Mouse (Mus musculus): Measurements from ENCODE around the gene Vat1l. TPM values are rescaled to one million over a fixed set of nuclear protein-coding genes. Genes with fewer than 3 reads are reported as not detected.

Vat1l gene
- polyA plus RNA-seq, 1 experiment from 2014 or later = 41.3 TPM

GRCm38 (mm10) chr8:114401679-114402078 lies 196.3 kb downstream of the Vat1l start:
- no peak overlapping the region for H3K27ac ChIP-seq (ENCODE audit: low read length)
- 67% methylated on average over 7 of the region's 7 CpGs for WGBS
- no peak overlapping the region for H3K9ac ChIP-seq (replicated peaks; ENCODE audit: low read depth, low read length)

DNA sequence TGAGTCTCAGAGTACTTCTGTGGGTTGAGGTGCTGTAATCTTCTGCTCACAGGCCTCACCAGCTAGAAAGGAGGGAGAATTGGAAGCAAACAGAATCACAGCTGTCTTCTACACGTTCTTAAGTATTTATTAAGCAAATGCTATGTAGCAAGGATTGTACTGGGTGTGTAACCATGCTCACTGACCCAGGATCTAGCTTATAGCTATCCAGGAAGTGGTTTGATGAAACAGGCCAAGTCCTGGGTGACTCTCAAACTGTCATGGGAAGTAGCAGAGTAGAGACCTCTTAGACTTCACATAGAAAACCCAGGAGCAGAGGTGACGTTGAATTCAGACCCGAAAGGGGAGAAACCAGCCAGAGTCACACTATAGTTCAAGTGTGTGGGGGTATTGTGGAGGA lies 206.0 kb downstream of the Vat1l start:
- Histone ChIP-seq H3K4me2 (ENCODE audit: low read length) (no peak overlapping the region), H3K27me3 (replicated peaks; ENCODE audit: control insufficient read depth, insufficient read depth, low read length) (no peaks in the 10 kb centered on the region), H3K9me3 (ENCODE audit: control insufficient read depth, low read length) (no peaks in the 10 kb centered on the region), H3K4me1 (replicated peaks; ENCODE audit: control insufficient read depth, insufficient read depth, low read length) (no peaks in the 10 kb centered on the region), H3K36me3 (ENCODE audit: control insufficient read depth, insufficient read depth) (no peaks in the 10 kb centered on the region), H3K27ac (ENCODE audit: low read length) (no peak overlapping the region), H3K4me3 (replicated peaks; ENCODE audit: low read length) (no peak overlapping the region), H3K9ac (replicated peaks; ENCODE audit: low read depth, low read length) (no peak overlapping the region)
- WGBS = 77% methylated on average over 3 of the region's 3 CpGs
- ATAC-seq = no peak

More at GRCm38 (mm10) chr8:114401679-114402078, 196.3 kb downstream of the Vat1l start:
- Histone ChIP-seq H3K27me3 (replicated peaks; ENCODE audit: control insufficient read depth, insufficient read depth, low read length) (no peaks in the 10 kb centered on the region), H3K4me1 (replicated peaks; ENCODE audit: control insufficient read depth, insufficient read depth, low read length) (no peaks in the 10 kb centered on the region), H3K4me2 (ENCODE audit: low read length) (no peak overlapping the region), H3K4me3 (replicated peaks; ENCODE audit: low read length) (no peak overlapping the region), H3K36me3 (ENCODE audit: control insufficient read depth, insufficient read depth) (no peaks in the 10 kb centered on the region), H3K9me3 (ENCODE audit: control insufficient read depth, low read length) (no peaks in the 10 kb centered on the region)
- ATAC-seq = no peak

DNA sequence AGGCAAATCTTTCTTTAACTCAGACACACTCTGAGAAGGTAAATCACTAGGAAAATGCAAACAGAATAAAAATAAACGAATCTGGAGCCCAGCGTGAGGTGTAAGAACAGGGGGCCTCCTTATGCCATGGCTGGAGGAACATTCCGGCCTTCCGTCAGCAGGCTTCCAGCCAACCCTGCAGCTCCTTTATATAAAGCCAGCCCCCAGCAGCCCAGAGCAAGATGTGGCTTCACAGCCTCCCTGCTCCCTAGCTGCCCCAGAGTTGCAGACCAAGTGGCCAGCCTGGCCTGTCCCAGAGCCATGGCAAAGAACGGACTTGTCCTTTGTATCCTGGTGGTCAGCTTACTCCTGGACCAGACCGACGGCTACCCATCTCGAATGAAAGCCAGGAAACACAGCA lies 212.4 kb downstream of the Vat1l start, which contains the start of gene Clec3a:
TSS of gene Clec3a (plus strand) at position 301 of the 400 bp plus-strand sequence.
- H3K9ac ChIP-seq (replicated peaks; ENCODE audit: low read depth, low read length) = no peak within 1 kb of the TSS
- no peaks in the 10 kb centered on the region for H3K9me3 ChIP-seq (ENCODE audit: control insufficient read depth, low read length)
- WGBS = 76% methylated on average over 8 of the region's 8 CpGs
- H3K27me3 ChIP-seq (replicated peaks; ENCODE audit: control insufficient read depth, insufficient read depth, low read length) = no peaks in the 10 kb centered on the region
- H3K27ac ChIP-seq (ENCODE audit: low read length) = no peak within 1 kb of the TSS
- no peaks in the 10 kb centered on the region for H3K4me1 ChIP-seq (replicated peaks; ENCODE audit: control insufficient read depth, insufficient read depth, low read length)
- ATAC-seq = no peak
- H3K4me2 ChIP-seq (ENCODE audit: low read length) = no peak within 1 kb of the TSS
- H3K4me3 ChIP-seq (replicated peaks; ENCODE audit: low read length) = no peak within 1 kb of the TSS
- H3K36me3 ChIP-seq (ENCODE audit: control insufficient read depth, insufficient read depth) = no peaks in the 10 kb centered on the region

DNA sequence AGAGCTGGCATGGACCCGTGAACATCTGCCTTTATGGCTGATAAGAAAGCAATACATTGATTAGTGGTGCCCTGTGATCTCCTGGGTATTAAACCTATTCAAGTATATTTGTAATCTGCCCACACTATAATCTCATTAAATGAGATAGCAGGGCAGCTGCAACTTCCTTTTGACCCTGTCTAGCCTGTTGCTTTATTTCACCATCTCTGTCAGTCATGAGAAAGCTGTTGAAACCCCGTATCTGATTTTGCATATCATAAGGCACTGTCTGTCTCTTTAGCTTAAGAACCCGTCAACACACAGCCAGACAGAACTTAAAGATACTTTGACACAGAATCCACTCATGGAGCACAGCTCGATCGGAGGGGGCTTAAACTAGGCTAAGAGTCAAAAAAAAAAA lies 213.1 kb downstream of the Vat1l start:
- Histone ChIP-seq H3K9me3 (ENCODE audit: control insufficient read depth, low read length) (no peaks in the 10 kb centered on the region), H3K27ac (ENCODE audit: low read length) (no peak overlapping the region), H3K9ac (replicated peaks; ENCODE audit: low read depth, low read length) (no peak overlapping the region), H3K27me3 (replicated peaks; ENCODE audit: control insufficient read depth, insufficient read depth, low read length) (no peaks in the 10 kb centered on the region), H3K4me1 (replicated peaks; ENCODE audit: control insufficient read depth, insufficient read depth, low read length) (no peaks in the 10 kb centered on the region), H3K4me3 (replicated peaks; ENCODE audit: low read length) (no peak overlapping the region), H3K36me3 (ENCODE audit: control insufficient read depth, insufficient read depth) (no peaks in the 10 kb centered on the region), H3K4me2 (ENCODE audit: low read length) (no peak overlapping the region)
- 77% methylated on average over 5 of the region's 5 CpGs for WGBS
- ATAC-seq = no peak

DNA sequence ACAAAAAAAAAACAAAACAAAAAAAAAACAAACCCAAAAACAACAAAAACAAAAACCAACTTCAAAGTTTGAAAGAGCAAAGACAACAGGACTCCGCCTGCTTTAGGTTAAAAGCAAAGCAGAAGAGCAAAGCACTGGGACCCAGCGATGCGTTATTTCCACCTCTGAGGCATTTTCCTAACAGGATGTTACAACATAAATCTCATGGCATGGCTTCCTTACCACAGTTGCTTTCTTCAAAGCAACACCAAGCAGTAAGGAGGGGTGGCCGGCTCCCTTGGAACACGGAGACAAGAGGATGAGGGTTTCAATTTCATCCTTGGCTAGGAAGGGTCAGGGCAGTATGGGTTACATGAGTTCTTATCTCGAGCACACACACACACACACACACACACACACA lies 213.5 kb downstream of the Vat1l start:
- Histone ChIP-seq H3K4me1 (replicated peaks; ENCODE audit: control insufficient read depth, insufficient read depth, low read length) (no peaks in the 10 kb centered on the region), H3K4me2 (ENCODE audit: low read length) (no peak overlapping the region), H3K27ac (ENCODE audit: low read length) (no peak overlapping the region), H3K4me3 (replicated peaks; ENCODE audit: low read length) (no peak overlapping the region), H3K36me3 (ENCODE audit: control insufficient read depth, insufficient read depth) (no peaks in the 10 kb centered on the region), H3K9ac (replicated peaks; ENCODE audit: low read depth, low read length) (no peak overlapping the region), H3K27me3 (replicated peaks; ENCODE audit: control insufficient read depth, insufficient read depth, low read length) (no peaks in the 10 kb centered on the region), H3K9me3 (ENCODE audit: control insufficient read depth, low read length) (no peaks in the 10 kb centered on the region)
- WGBS = 86% methylated on average over 6 of the region's 6 CpGs
- ATAC-seq = no peak

GRCm38 (mm10) chr8:114421544-114421943 lies 216.1 kb downstream of the Vat1l start:
- 76% methylated on average over 4 of the region's 4 CpGs for WGBS
- Histone ChIP-seq H3K9ac (replicated peaks; ENCODE audit: low read depth, low read length) (no peak overlapping the region), H3K36me3 (ENCODE audit: control insufficient read depth, insufficient read depth) (no peaks in the 10 kb centered on the region), H3K27me3 (replicated peaks; ENCODE audit: control insufficient read depth, insufficient read depth, low read length) (no peaks in the 10 kb centered on the region), H3K4me1 (replicated peaks; ENCODE audit: control insufficient read depth, insufficient read depth, low read length) (no peaks in the 10 kb centered on the region), H3K4me3 (replicated peaks; ENCODE audit: low read length) (no peak overlapping the region), H3K27ac (ENCODE audit: low read length) (no peak overlapping the region), H3K9me3 (ENCODE audit: control insufficient read depth, low read length) (no peaks in the 10 kb centered on the region), H3K4me2 (ENCODE audit: low read length) (no peak overlapping the region)
- no peak for ATAC-seq

Other genes with a start within 250 kb of the Vat1l start
- 2.6 and 3.2 TPM in 2 replicates for gene Nudt7, start 72.1 kb upstream of the Vat1l start, polyA plus RNA-seq (2015; fragmentation: Nextera tagmentation; extraction: Ambion mirVana)
- gene Clec3a, start 212.5 kb downstream of the Vat1l start, polyA plus RNA-seq (2015; fragmentation: Nextera tagmentation; extraction: Ambion mirVana) = 0.76 TPM in 1 of 2 replicates, not detected in the other
- 9.6 and 11.4 TPM in 2 replicates for gene Wwox, start 234.0 kb downstream of the Vat1l start, polyA plus RNA-seq (2015; fragmentation: Nextera tagmentation; extraction: Ambion mirVana)

Measured in forebrain, embryonic 16.5 days (tissue).